12 mouse cellular contexts compared by ENCODE assay signal in the genomic region with DNA sequence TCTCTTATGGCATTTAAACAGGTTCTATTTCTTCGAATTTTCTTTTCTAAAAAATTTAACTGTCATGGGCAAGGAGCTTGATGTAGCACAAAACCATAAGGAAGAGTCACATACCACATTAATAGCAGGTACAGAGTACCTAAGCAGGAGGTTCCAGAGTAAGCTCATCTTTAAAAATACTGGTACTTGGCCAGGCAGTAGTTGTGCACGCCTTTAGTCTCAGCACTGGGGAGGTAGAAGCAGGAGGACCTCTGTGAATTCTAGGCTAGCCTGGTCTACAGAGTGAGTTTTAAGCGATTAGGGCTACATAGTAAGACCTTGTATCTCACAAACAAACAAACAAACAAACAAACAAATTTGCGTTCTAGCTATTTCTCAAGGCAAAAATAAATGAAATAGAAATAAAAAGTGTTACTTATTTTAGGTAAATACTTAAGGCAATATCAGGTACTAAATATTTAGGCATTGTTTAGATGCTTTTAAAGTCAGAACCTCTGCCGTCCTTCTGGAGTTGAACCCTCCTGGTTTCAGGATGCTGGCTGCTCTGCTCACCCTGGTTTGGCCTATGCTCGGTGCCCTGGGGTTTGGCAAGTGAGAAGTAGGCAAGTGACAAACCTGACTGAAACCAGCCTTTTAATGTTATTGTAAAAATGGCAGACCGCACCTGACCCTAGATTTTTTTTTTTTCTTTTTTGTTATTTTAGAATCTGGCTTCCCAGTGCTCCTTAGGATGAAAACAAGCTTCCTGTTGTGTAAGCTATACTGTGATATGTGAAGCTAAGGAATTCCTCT.
"Had no signal": no experiment of that assay in that cellular context is flagged by ENCODE, and none has a peak within 500 bp of the region (broad histone marks: within the 10 kb centered on the region; RNA-seq: fewer than 3 reads in every experiment).

No protein-coding gene starts in this region.

- DNase-seq: kidney, adult 18-20 months; kidney, postnatal 36 days; midbrain, embryonic 14.5 days; thymus, adult 2 months; thymus, postnatal 25 days had no signal

- H3K4me3 ChIP-seq: intestine, embryonic 15.5 days; limb, embryonic 12.5 days; liver, embryonic 15.5 days; neural tube, embryonic 12.5 days had no signal

- ATAC-seq: intestine, embryonic 15.5 days had no signal

- H3K4me1 ChIP-seq: liver, embryonic 15.5 days had no signal

- H3K9me3 ChIP-seq: intestine, embryonic 15.5 days; limb, embryonic 12.5 days; liver, embryonic 15.5 days; neural tube, embryonic 12.5 days had no signal

- H3K27ac ChIP-seq: intestine, embryonic 15.5 days; kidney, postnatal 0 days; liver, embryonic 15.5 days; neural tube, embryonic 12.5 days had no signal

- H3K36me3 ChIP-seq: intestine, embryonic 15.5 days; limb, embryonic 12.5 days; liver, embryonic 15.5 days; neural tube, embryonic 12.5 days had no signal

- H3K9ac ChIP-seq: intestine, embryonic 15.5 days; limb, embryonic 12.5 days; liver, embryonic 15.5 days; lung, embryonic 14.5 days; neural tube, embryonic 12.5 days had no signal

- H3K27me3 ChIP-seq: intestine, embryonic 15.5 days; liver, embryonic 15.5 days; neural tube, embryonic 12.5 days had no signal

- H3K4me2 ChIP-seq: intestine, embryonic 15.5 days; limb, embryonic 12.5 days; liver, embryonic 11.5 days; liver, embryonic 15.5 days; lung, embryonic 14.5 days; neural tube, embryonic 12.5 days had no signal
